Mouse (Mus musculus) liver, postnatal 0 days (tissue): Measurements from ENCODE around the gene Eef1akmt4. TPM values are rescaled to one million over a fixed set of nuclear protein-coding genes. Genes with fewer than 3 reads are reported as not detected.
A peak's percentile ranks its signal among the peaks of the same experiment; 100 is the strongest.

Experiments used
- ATAC-seq: fragments of 200-750 bp; cut with Nextera tagmentation; 2 replicates; pipeline ENCODE4 v1.8.0; 2017; ENCODE audit warnings: mild to moderate bottlenecking, moderate library complexity
- DNase-seq: peaks from one replicate; pipeline ENCODE4 v3.0.0-alpha.2; 2016
- H3K27ac ChIP-seq: fragments of 300-500 bp; sonication (generic); 2 replicates; pipeline ENCODE4 v1.5.1; 2014; ENCODE audit warnings: antibody characterized with exemption, moderate library complexity, mild to moderate bottlenecking, low read depth
- H3K27me3 ChIP-seq: fragments of 300-500 bp; sonication (generic); 2 replicates; pipeline ENCODE4 v1.6.1; 2014; ENCODE audit warnings: low read length, control low read depth, mixed read lengths; ENCODE audit not compliant: insufficient read depth
- H3K36me3 ChIP-seq: fragments of 300-500 bp; sonication (generic); replicated peaks from 2 replicates; pipeline ENCODE4 v1.6.1; 2014; ENCODE audit warnings: mild to moderate bottlenecking, control low read depth, low read length, moderate library complexity, mixed read lengths; ENCODE audit not compliant: insufficient read depth
- H3K4me1 ChIP-seq: fragments of 300-500 bp; sonication (generic); 2 replicates; pipeline ENCODE4 v1.6.1; 2014; ENCODE audit warnings: antibody characterized with exemption, mild to moderate bottlenecking, control low read depth; ENCODE audit not compliant: insufficient read depth
- H3K4me2 ChIP-seq: fragments of 300-500 bp; sonication (generic); 2 replicates; pipeline ENCODE4 v1.6.1; 2014; ENCODE audit warnings: low read depth, mild to moderate bottlenecking, low read length, moderate library complexity, mixed read lengths
- H3K4me3 ChIP-seq: fragments of 300-500 bp; sonication (generic); 2 replicates; pipeline ENCODE4 v1.5.1; 2014; ENCODE audit warnings: low read depth, low read length
- H3K9ac ChIP-seq: fragments of 300-500 bp; sonication (generic); replicated peaks from 2 replicates; pipeline ENCODE4 v1.6.1; 2014; ENCODE audit warnings: mild to moderate bottlenecking, moderate library complexity
- H3K9me3 ChIP-seq: fragments of 300-500 bp; sonication (generic); 2 replicates; pipeline ENCODE4 v1.6.1; 2016; ENCODE audit warnings: mild to moderate bottlenecking, control low read depth, low read length, mixed read lengths
- CTCF ChIP-seq: sonication (generic); IDR thresholded peaks from 2 replicates; pipeline ENCODE4 v1.5.1; 2016; ENCODE audit warnings: antibody characterized with exemption, low read depth
- EP300 ChIP-seq: IDR thresholded peaks from 2 replicates; pipeline ENCODE4 v1.6.1; 2016; ENCODE audit warnings: antibody characterized with exemption, low read depth, mild to moderate bottlenecking
- WGBS: fragments of 180-500 bp; shearing (Covaris S2); extraction: QIAGEN DNeasy Blood & Tissue Kit; methylation state at CpG from one replicate; pipeline ENCODE4 v1.1.7; 2014; ENCODE audit not compliant: insufficient replicate concordance; 5-methylcytosine and 5-hydroxymethylcytosine counted together
- polyA plus RNA-seq: library from polyadenylated mRNA; unstranded; fragments of >200 nt; fragmentation: Nextera tagmentation; extraction: Ambion mirVana; gene quantifications from 2 replicates; pipeline ENCODE4 v1.2.1, GENCODE M21; 2015

Gene Eef1akmt4
- polyA plus RNA-seq, 1 experiment from 2014 or later, result 20.4 TPM

DNA sequence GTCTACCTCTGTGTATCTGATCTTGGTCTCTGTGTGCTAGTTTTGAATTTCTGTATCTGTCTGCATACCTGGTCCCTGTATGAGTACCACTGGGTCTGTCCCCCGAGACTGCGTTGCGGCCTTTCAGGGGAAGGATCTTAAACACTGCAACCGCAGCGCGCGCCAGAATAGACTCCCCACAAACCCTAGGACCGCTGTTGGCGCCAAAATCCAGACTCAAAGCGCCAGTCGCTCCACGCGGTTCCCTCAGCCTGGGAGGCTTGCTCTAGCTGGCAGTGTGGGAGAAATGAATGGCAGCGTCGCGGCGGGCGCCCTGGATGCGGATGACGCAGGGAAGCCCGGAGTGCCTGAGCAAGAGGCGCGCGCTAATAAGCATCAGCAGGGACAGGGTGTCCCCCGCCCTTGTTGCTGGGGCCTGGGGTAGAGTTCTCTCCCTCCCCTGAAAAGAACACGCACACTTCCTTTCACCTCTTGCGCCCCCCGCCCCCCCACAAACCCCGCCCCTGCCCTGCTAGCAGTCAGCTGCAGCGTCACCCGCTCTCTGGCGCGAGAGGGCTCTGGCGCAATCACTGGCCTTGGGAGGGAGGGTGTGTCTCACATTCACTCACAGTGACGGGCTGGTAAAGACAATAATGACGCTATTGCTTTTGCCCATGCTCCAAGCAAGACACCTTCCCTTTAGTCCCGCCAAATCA, 10.7 kb downstream of the Eef1akmt4 start:
- TF ChIP-seq CTCF, result no peak
- TF ChIP-seq EP300, result no peak
- Histone ChIP-seq H3K36me3 (no peaks in the 10 kb centered on the region), H3K9ac (0 out of 2 replicates have a peak overlapping the region, but pooled peaks have one; percentile 21), H3K4me2 (peak overlapping the region; percentile 99), H3K4me1 (peaks cover 35% of the 10 kb centered on the region), H3K4me3 (peak overlapping the region; percentile 71), H3K27me3 (peaks cover 43% of the 10 kb centered on the region), H3K27ac (no peak overlapping the region), H3K9me3 (no peaks in the 10 kb centered on the region)
- ATAC-seq (peak; percentile 72), DNase-seq (peak; percentile 78)
- under 1% methylated on average over 37 of the region's 37 CpGs for WGBS

DNA sequence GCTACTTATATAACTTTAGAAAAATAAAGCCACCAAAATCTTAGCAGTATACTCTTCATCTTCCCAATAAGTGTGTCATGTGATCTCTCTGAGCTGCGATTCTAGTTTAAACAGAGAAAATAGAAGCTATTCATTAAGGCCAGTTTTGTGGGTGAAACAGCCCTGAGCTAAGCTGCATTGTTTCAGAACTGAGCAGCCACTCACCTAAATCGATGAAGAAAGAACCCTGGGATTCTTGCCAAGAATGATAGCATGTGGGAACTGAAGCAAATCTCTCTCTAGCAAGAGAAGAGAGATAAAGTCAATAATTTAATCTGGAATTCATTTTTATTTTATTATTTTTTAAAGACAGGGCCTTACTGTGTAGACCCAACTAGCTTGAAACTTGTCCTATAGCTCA, 11.8 kb downstream of the Eef1akmt4 start:
- DNase-seq, result no peak
- WGBS, result 52% methylated on average over 2 of the region's 2 CpGs
- Histone ChIP-seq H3K4me2 (no peak overlapping the region), H3K9me3 (no peaks in the 10 kb centered on the region), H3K27ac (no peak overlapping the region), H3K27me3 (peaks cover 44% of the 10 kb centered on the region), H3K36me3 (no peaks in the 10 kb centered on the region), H3K9ac (no peak overlapping the region), H3K4me3 (no peak overlapping the region), H3K4me1 (peaks cover 35% of the 10 kb centered on the region)
- no peak for ATAC-seq
- no peak for TF ChIP-seq EP300
- no peak for TF ChIP-seq CTCF

DNA sequence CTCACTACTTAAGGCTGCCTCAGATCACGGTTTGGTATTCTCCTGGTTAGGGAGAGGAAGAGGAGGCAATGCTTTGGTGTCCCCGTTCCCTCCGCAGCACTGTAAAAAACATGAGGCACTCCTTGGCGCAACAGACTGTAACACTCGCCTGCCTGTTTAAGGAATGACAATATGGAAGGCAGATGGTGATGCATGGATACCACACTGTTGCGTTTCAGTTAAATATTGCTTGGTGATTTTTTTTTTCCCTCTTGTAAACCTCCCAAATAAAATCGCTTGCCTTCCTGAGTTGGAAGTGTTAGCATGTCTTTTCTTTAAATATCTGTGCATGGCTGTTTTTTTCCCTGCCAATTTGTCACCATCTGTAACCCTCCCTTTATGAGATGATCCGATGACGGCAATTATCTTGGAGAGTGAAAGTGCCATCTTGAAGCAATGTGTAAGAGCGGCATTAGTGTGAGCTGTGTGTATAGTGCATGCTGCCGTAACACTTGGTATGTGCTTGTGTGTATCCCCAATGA, 17.5 kb downstream of the Eef1akmt4 start:
- H3K9me3 ChIP-seq, result no peaks in the 10 kb centered on the region
- H3K36me3 ChIP-seq, result no peaks in the 10 kb centered on the region
- DNase-seq (no peak), ATAC-seq (no peak)
- WGBS, result 66% methylated on average over 11 of the region's 11 CpGs
- no peak overlapping the region for H3K9ac ChIP-seq
- no peak overlapping the region for H3K4me2 ChIP-seq
- H3K4me1 ChIP-seq, result peaks cover 4% of the 10 kb centered on the region; the same call in 1 of the 2 replicates
- H3K27ac ChIP-seq, result no peak overlapping the region
- no peak overlapping the region for H3K4me3 ChIP-seq
- TF ChIP-seq CTCF (no peak), EP300 (no peak)
- peaks cover 28% of the 10 kb centered on the region for H3K27me3 ChIP-seq

DNA sequence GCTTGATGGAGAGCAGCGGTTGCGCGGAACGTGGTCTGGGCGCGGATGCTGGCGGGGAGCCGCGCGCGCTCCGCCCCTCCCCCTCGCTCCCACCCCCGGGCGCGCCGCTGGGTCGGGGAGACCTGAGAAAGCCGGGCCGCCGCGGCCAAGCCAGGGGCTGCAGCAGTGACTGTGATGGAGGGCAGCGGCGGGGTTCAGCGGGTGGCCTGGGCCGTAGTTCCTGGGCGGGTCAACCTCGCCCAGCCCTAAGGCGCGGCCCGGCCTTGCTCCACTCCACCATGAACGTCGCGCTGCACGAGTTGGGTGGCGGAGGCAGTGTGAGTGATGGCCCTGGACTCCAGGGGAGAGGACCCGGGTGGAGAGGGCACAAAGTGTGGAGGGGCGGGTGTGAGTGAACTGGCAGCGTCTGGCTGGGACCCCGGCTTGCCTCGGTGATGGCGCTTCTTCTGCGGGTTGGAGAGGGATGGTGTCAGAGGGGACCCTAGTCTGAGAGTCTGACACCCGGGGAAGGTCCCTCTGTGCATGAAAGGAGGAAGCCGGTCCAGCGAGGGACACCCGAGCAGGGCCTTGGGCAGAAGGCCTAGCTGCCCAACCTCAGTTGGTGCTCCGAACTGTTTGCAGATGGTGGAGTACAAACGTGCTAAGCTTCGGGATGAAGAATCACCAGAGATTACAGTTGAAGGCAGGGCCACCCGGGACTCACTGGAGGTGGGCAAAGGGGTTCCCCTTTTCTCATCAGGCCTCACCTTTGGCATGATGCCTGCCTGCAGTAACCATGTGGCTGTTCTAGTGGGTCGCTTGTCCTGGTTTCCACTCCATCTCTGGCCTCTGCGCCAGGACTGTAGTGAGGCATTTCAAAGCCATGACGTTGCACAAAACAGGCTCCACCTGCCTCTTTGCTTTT, 18.6 kb downstream of the Eef1akmt4 start, which contains the start of gene Ece2:
TSS of gene Ece2 (plus strand) at position 98 of the 904 bp plus-strand sequence.
- Histone ChIP-seq H3K9me3 (no peaks in the 10 kb centered on the region), H3K4me3 (peak within 1 kb of the TSS; percentile 33), H3K36me3 (no peaks in the 10 kb centered on the region), H3K27me3 (peaks cover 28% of the 10 kb centered on the region), H3K9ac (no peak within 1 kb of the TSS; the same call in 1 of the 2 replicates), H3K4me1 (peaks cover 4% of the 10 kb centered on the region; the same call in 1 of the 2 replicates), H3K4me2 (peak within 1 kb of the TSS; percentile 65), H3K27ac (no peak within 1 kb of the TSS)
- no peak for TF ChIP-seq CTCF
- TF ChIP-seq EP300, result no peak
- no peak for ATAC-seq
- no peak for DNase-seq
- WGBS, result 12% methylated on average over 52 of the region's 54 CpGs

DNA sequence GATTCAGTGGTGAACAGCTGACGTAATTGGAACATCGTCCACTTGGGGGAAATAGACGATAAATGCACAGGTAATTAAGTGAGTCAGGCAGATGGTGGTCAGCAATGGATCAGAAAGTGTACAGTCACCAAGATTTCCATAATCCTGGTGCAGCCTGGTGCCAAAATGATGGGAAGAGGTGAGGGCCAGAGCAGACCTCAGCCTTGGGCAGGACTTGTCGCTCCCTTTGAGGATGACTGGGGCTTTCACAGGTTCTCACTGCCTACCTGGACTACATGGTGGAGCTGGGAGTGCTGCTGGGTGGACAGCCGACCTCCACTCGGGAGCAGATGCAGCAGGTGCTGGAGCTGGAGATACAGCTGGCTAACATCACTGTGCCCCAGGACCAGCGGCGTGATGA, 26.0 kb downstream of the Eef1akmt4 start:
- Histone ChIP-seq H3K27ac (no peak overlapping the region), H3K27me3 (no peaks in the 10 kb centered on the region), H3K9ac (no peak overlapping the region), H3K4me3 (no peak overlapping the region), H3K9me3 (no peaks in the 10 kb centered on the region), H3K36me3 (no peaks in the 10 kb centered on the region), H3K4me1 (0 out of 2 replicates have a peak, but pooled peaks cover 2% of the 10 kb centered on the region), H3K4me2 (no peak overlapping the region)
- DNase-seq (no peak), ATAC-seq (no peak)
- 74% methylated on average over 8 of the region's 8 CpGs for WGBS
- TF ChIP-seq EP300 (no peak), CTCF (no peak)

DNA sequence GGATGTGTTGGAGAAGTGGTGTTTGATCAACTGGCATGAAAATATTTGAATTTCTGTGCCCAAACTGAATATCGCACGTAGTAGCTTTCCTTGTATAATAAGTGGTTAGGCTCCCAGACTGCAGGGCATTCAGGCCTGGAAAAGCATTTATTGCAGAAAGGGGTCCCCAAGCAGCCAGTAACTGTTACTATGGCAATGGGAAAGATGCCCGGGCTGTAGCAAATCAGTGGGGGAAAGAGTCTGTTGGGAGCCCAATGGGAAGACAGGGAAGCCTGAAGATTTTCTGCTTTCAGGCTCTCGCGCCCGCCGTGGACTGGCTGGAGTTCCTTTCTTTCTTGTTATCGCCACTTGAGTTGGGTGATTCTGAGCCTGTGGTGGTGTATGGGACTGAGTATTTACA, 27.0 kb downstream of the Eef1akmt4 start:
- Histone ChIP-seq H3K27ac (no peak overlapping the region), H3K4me3 (no peak overlapping the region), H3K36me3 (no peaks in the 10 kb centered on the region), H3K4me2 (no peak overlapping the region), H3K9me3 (no peaks in the 10 kb centered on the region), H3K4me1 (0 out of 2 replicates have a peak, but pooled peaks cover 2% of the 10 kb centered on the region), H3K27me3 (no peaks in the 10 kb centered on the region), H3K9ac (no peak overlapping the region)
- DNase-seq (no peak), ATAC-seq (no peak)
- 75% methylated on average over 8 of the region's 8 CpGs for WGBS
- no peak for TF ChIP-seq EP300
- TF ChIP-seq CTCF, result no peak
